Mouse (Mus musculus) spleen, adult 12 weeks (tissue): Measurements from ENCODE around the gene Scamp1.
"Not testable (repeated sequence)": the region's sequence is repeated elsewhere in the genome, so short reads cannot be mapped to it uniquely, and the experiment has no call there.

Source experiments
- DNase-seq: peaks from one replicate; pipeline ENCODE4 v3.0.0; 2022; ENCODE audit warnings: low spot score

The Scamp1 gene

GRCm38 (mm10) chr13:94285281-94285871 is at the start of gene Scamp1:
Gene Scamp1, minus strand, starts transcription at chr13:94285857.
- DNase-seq = peak; percentile 47

- DNase-seq = no peak
These were observed 44.8 kb upstream of the Scamp1 start for GRCm38 (mm10) chr13:94330392-94330979.

- DNase-seq = not testable (repeated sequence)
These were observed 43.3 kb upstream of the Scamp1 start for GRCm38 (mm10) chr13:94329005-94329404.

- DNase-seq = no peak
These were observed 42.4 kb upstream of the Scamp1 start for GRCm38 (mm10) chr13:94328063-94328462.

- DNase-seq = no peak
These were observed 36.8 kb upstream of the Scamp1 start for GRCm38 (mm10) chr13:94322475-94322874.

GRCm38 (mm10) chr13:94321094-94321792 is 35.6 kb upstream of the Scamp1 start:
- no peak for DNase-seq

- no peak for DNase-seq
These were observed 31.4 kb upstream of the Scamp1 start for GRCm38 (mm10) chr13:94316975-94317511.

- not testable (repeated sequence) for DNase-seq
These were observed 27.2 kb upstream of the Scamp1 start for GRCm38 (mm10) chr13:94312812-94313211.

GRCm38 (mm10) chr13:94308279-94308678 is 22.6 kb upstream of the Scamp1 start:
- no peak for DNase-seq

- DNase-seq = no peak
These were observed 21.9 kb upstream of the Scamp1 start for GRCm38 (mm10) chr13:94307531-94307930.

GRCm38 (mm10) chr13:94306968-94307289 is 21.3 kb upstream of the Scamp1 start:
- DNase-seq = no peak

GRCm38 (mm10) chr13:94306277-94306967 is 20.8 kb upstream of the Scamp1 start:
- no peak for DNase-seq

- no peak for DNase-seq
These were observed 15.4 kb upstream of the Scamp1 start for GRCm38 (mm10) chr13:94300946-94301538.

- DNase-seq = no peak
These were observed 14.6 kb upstream of the Scamp1 start for GRCm38 (mm10) chr13:94300232-94300631.

- no peak for DNase-seq
These were observed 12.7 kb upstream of the Scamp1 start for GRCm38 (mm10) chr13:94298401-94298800.

- DNase-seq = no peak
These were observed 10.7 kb upstream of the Scamp1 start for GRCm38 (mm10) chr13:94296371-94296770.

- DNase-seq = no peak
These were observed 10.3 kb upstream of the Scamp1 start for GRCm38 (mm10) chr13:94295922-94296321.

GRCm38 (mm10) chr13:94294886-94295285 is 9.2 kb upstream of the Scamp1 start:
- DNase-seq = no peak

- DNase-seq = no peak
These were observed 8.3 kb upstream of the Scamp1 start for GRCm38 (mm10) chr13:94293911-94294310.

- no peak for DNase-seq
These were observed 538 bp upstream of the Scamp1 start for GRCm38 (mm10) chr13:94286195-94286594.

- peak; percentile 11 for DNase-seq
These were observed 951 bp downstream of the Scamp1 start for GRCm38 (mm10) chr13:94284543-94285269.

- no peak for DNase-seq
These were observed 6.2 kb downstream of the Scamp1 start for GRCm38 (mm10) chr13:94279420-94279819.
